Mouse (Mus musculus): ENCODE results near the gene Vwa1. TPM values are rescaled to one million over a fixed set of nuclear protein-coding genes. Genes with fewer than 3 reads are reported as not detected.

The Vwa1 gene
- polyA plus RNA-seq, 1 experiment from 2014 or later, result 8.7 TPM

GRCm38 (mm10) chr4:155773335-155774078 lies 991 bp downstream of the Vwa1 start:
- DNase-seq (peak; percentile 22), ATAC-seq (ENCODE audit: insufficient read depth) (no peak)
- Histone ChIP-seq H3K4me3 (ENCODE audit: low read depth, low read length) (peak overlapping the region; percentile 36), H3K9me3 (ENCODE audit: low read depth, low read length) (no peaks in the 10 kb centered on the region), H3K9ac (no peak overlapping the region), H3K4me2 (peak overlapping the region; percentile 73), H3K4me1 (ENCODE audit: insufficient read depth) (peaks cover 32% of the 10 kb centered on the region), H3K27ac (ENCODE audit: low read depth) (no peak overlapping the region), H3K36me3 (ENCODE audit: insufficient read depth) (no peaks in the 10 kb centered on the region), H3K27me3 (ENCODE audit: insufficient read depth, low read length) (peaks cover 14% of the 10 kb centered on the region)
- WGBS, result 29% methylated on average over 5 of the region's 5 CpGs
- no peak for TF ChIP-seq CTCF (IDR thresholded peaks at IDR 0.05; ENCODE audit: low read depth)

- no peaks in the 10 kb centered on the region for H3K9me3 ChIP-seq (ENCODE audit: low read depth, low read length)
- H3K4me1 ChIP-seq (ENCODE audit: insufficient read depth), result peaks cover 29% of the 10 kb centered on the region
- H3K4me3 ChIP-seq (ENCODE audit: low read depth, low read length), result no peak overlapping the region
- no peak overlapping the region for H3K27ac ChIP-seq (ENCODE audit: low read depth)
- H3K27me3 ChIP-seq (ENCODE audit: insufficient read depth, low read length), result peaks cover 14% of the 10 kb centered on the region
- no peak overlapping the region for H3K4me2 ChIP-seq
- no peak for ATAC-seq (ENCODE audit: insufficient read depth)
- 87% methylated on average over 13 of the region's 13 CpGs for WGBS
- H3K36me3 ChIP-seq (ENCODE audit: insufficient read depth), result no peaks in the 10 kb centered on the region
- DNase-seq, result no peak
- TF ChIP-seq CTCF (IDR thresholded peaks at IDR 0.05; ENCODE audit: low read depth), result no peak
- no peak overlapping the region for H3K9ac ChIP-seq
Observed at GRCm38 (mm10) chr4:155772786-155773185, 1.7 kb downstream of the Vwa1 start.

- DNase-seq (no peak), ATAC-seq (ENCODE audit: insufficient read depth) (no peak)
- no peak overlapping the region for H3K4me2 ChIP-seq
- no peak overlapping the region for H3K9ac ChIP-seq
- 58% methylated on average over 2 of the region's 2 CpGs for WGBS
- H3K27me3 ChIP-seq (ENCODE audit: insufficient read depth, low read length), result peaks cover 14% of the 10 kb centered on the region
- H3K4me3 ChIP-seq (ENCODE audit: low read depth, low read length), result no peak overlapping the region
- H3K4me1 ChIP-seq (ENCODE audit: insufficient read depth), result peaks cover 21% of the 10 kb centered on the region
- no peaks in the 10 kb centered on the region for H3K9me3 ChIP-seq (ENCODE audit: low read depth, low read length)
- TF ChIP-seq CTCF (IDR thresholded peaks at IDR 0.05; ENCODE audit: low read depth), result no peak
- no peaks in the 10 kb centered on the region for H3K36me3 ChIP-seq (ENCODE audit: insufficient read depth)
- no peak overlapping the region for H3K27ac ChIP-seq (ENCODE audit: low read depth)
Observed at GRCm38 (mm10) chr4:155771706-155772105, 2.8 kb downstream of the Vwa1 start.

- no peak for TF ChIP-seq CTCF (IDR thresholded peaks at IDR 0.05; ENCODE audit: low read depth)
- ATAC-seq (ENCODE audit: insufficient read depth) (peak; percentile 12), DNase-seq (no peak)
- H3K9me3 ChIP-seq (ENCODE audit: low read depth, low read length), result no peaks in the 10 kb centered on the region
- H3K9ac ChIP-seq, result peak overlapping the region; percentile 79
- peaks cover 14% of the 10 kb centered on the region for H3K27me3 ChIP-seq (ENCODE audit: insufficient read depth, low read length)
- WGBS, result 35% methylated on average over 24 of the region's 24 CpGs
- peak overlapping the region; percentile 53 for H3K4me3 ChIP-seq (ENCODE audit: low read depth, low read length)
- peaks cover 14% of the 10 kb centered on the region for H3K4me1 ChIP-seq (ENCODE audit: insufficient read depth)
- H3K36me3 ChIP-seq (ENCODE audit: insufficient read depth), result no peaks in the 10 kb centered on the region
- peak overlapping the region; percentile 81 for H3K4me2 ChIP-seq
- no peak overlapping the region for H3K27ac ChIP-seq (ENCODE audit: low read depth)
Observed at GRCm38 (mm10) chr4:155770626-155771025, 3.9 kb downstream of the Vwa1 start.

- H3K27ac ChIP-seq (ENCODE audit: low read depth), result peak overlapping the region; percentile 78; the same call in 1 of the 2 replicates
- ATAC-seq (ENCODE audit: insufficient read depth) (peak; percentile 91), DNase-seq (peak; percentile 95)
- peak overlapping the region; percentile 81 for H3K4me2 ChIP-seq
- 0% methylated on average over 39 of the region's 39 CpGs for WGBS
- H3K9me3 ChIP-seq (ENCODE audit: low read depth, low read length), result no peaks in the 10 kb centered on the region
- peak overlapping the region; percentile 79 for H3K9ac ChIP-seq
- no peaks in the 10 kb centered on the region for H3K36me3 ChIP-seq (ENCODE audit: insufficient read depth)
- peak; percentile 94 for TF ChIP-seq CTCF (IDR thresholded peaks at IDR 0.05; ENCODE audit: low read depth)
- H3K4me1 ChIP-seq (ENCODE audit: insufficient read depth), result peaks cover 11% of the 10 kb centered on the region
- H3K27me3 ChIP-seq (ENCODE audit: insufficient read depth, low read length), result peaks cover 14% of the 10 kb centered on the region
- H3K4me3 ChIP-seq (ENCODE audit: low read depth, low read length), result peak overlapping the region; percentile 53
Observed at GRCm38 (mm10) chr4:155769880-155770512, 4.5 kb downstream of the Vwa1 start.

GRCm38 (mm10) chr4:155769496-155769879 lies 5.0 kb downstream of the Vwa1 start:
- no peak for TF ChIP-seq CTCF (IDR thresholded peaks at IDR 0.05; ENCODE audit: low read depth)
- Histone ChIP-seq H3K27me3 (ENCODE audit: insufficient read depth, low read length) (peaks cover 14% of the 10 kb centered on the region), H3K4me2 (peak overlapping the region; percentile 81), H3K4me1 (ENCODE audit: insufficient read depth) (peaks cover 6% of the 10 kb centered on the region), H3K4me3 (ENCODE audit: low read depth, low read length) (peak overlapping the region; percentile 53), H3K27ac (ENCODE audit: low read depth) (no peak overlapping the region), H3K36me3 (ENCODE audit: insufficient read depth) (no peaks in the 10 kb centered on the region), H3K9ac (peak overlapping the region; percentile 79), H3K9me3 (ENCODE audit: low read depth, low read length) (no peaks in the 10 kb centered on the region)
- ATAC-seq (ENCODE audit: insufficient read depth) (no peak), DNase-seq (no peak)
- WGBS, result 55% methylated on average over 5 of the region's 5 CpGs

- H3K4me2 ChIP-seq, result no peak overlapping the region
Observed at GRCm38 (mm10) chr4:155762357-155762756, 12.1 kb downstream of the Vwa1 start.

More at GRCm38 (mm10) chr4:155762357-155762756, 12.1 kb downstream of the Vwa1 start:
- WGBS, result 86% methylated on average over 3 of the region's 3 CpGs
- peaks cover 10% of the 10 kb centered on the region for H3K4me1 ChIP-seq (ENCODE audit: insufficient read depth)
- H3K4me3 ChIP-seq (ENCODE audit: low read depth, low read length), result no peak overlapping the region
- ATAC-seq (ENCODE audit: insufficient read depth), result no peak
- no peak overlapping the region for H3K9ac ChIP-seq
- H3K9me3 ChIP-seq (ENCODE audit: low read depth, low read length), result no peaks in the 10 kb centered on the region
- TF ChIP-seq CTCF (IDR thresholded peaks at IDR 0.05; ENCODE audit: low read depth), result no peak
- no peaks in the 10 kb centered on the region for H3K27me3 ChIP-seq (ENCODE audit: insufficient read depth, low read length)
- H3K36me3 ChIP-seq (ENCODE audit: insufficient read depth), result peaks cover 2% of the 10 kb centered on the region; the same call in 1 of the 2 replicates
- no peak for DNase-seq
- no peak overlapping the region for H3K27ac ChIP-seq (ENCODE audit: low read depth)

Data from lung, embryonic 14.5 days (tissue).